8 mouse cellular contexts compared by ENCODE assay signal in the genomic region with DNA sequence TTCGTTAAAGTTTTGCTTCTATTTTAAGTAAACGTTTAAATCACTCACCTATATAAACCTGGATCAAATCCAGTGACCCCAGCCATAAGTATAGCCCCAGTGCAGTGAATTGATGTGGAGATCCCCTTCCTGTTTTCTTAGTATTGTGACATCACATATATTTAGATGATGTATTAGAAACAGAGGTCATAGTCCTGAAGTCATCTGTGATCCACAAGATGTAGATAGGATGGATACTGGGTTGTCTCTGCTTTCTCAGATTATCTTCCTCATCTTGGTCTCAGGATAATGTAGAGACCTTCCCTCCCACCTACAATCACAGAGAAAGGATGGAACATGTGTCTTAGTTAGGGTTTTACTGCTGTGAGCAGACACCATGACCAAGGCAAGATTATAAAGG. TPM values are rescaled to one million over a fixed set of nuclear protein-coding genes. Genes with fewer than 3 reads are reported as not detected.
DNase-seq lines count a peak whose midpoint lies in the region; ATAC-seq and TF ChIP-seq lines count a peak whose summit lies in the region.

A gene (minus strand): TSS at position 101 of the 400 bp plus-strand sequence.

- WGBS in lung, adult 2 months, result 63% methylated on average over 2 of the region's 2 CpGs
- WGBS in midbrain, postnatal 0 days, result 83% methylated on average over 2 of the region's 2 CpGs

- intact Hi-C loops in heart, postnatal 36 days (cut with DNase I), result no loop called here

- no peaks in the 10 kb centered on the region for H3K27me3 ChIP-seq in midbrain, postnatal 0 days (ENCODE audit: insufficient read depth, low read length)

- TF ChIP-seq CTCF in lung, adult 2 months (IDR thresholded peaks at IDR 0.05; ENCODE audit: insufficient read depth, low read length), result no peak
- TF ChIP-seq CTCF in midbrain, postnatal 0 days (IDR thresholded peaks at IDR 0.05), result no peak

- no peaks in the 10 kb centered on the region for H3K36me3 ChIP-seq in midbrain, postnatal 0 days (ENCODE audit: insufficient read depth, low read length)

- H3K4me3 ChIP-seq in lung, adult 2 months (replicated peaks; ENCODE audit: extremely low read depth, low read depth, low read length), result no peak within 1 kb of the TSS
- no peak within 1 kb of the TSS for H3K4me3 ChIP-seq in midbrain, postnatal 0 days (ENCODE audit: low read depth, low read length)

- peaks cover 4% of the 10 kb centered on the region for H3K4me1 ChIP-seq in lung, adult 2 months (ENCODE audit: control insufficient read depth, insufficient read depth, low read length)
- H3K4me1 ChIP-seq in midbrain, postnatal 0 days (ENCODE audit: insufficient read depth, low read length), result no peaks in the 10 kb centered on the region

- TF ChIP-seq POLR2A in lung, adult 2 months (IDR thresholded peaks at IDR 0.05; ENCODE audit: borderline replicate concordance, extremely low read depth, low read depth, low read length), result no peak

- DNase-seq in adrenal gland, adult 18-20 months (ENCODE audit: low spot score in 2 of 2), result no peak
- DNase-seq in adrenal gland, adult (ENCODE audit: inconsistent age in 2 of 2, low spot score in 1 of 2), result no peak
- DNase-seq in lung, adult 2 months, result no peak
- no peak for DNase-seq in lung, adult 18-20 months
- no peak for DNase-seq in heart, postnatal 36 days
- no peak for DNase-seq in midbrain, postnatal 0 days (ENCODE audit: low spot score)
- no peak for DNase-seq in thymus, postnatal 36 days

- H3K9ac ChIP-seq in midbrain, postnatal 0 days (replicated peaks; ENCODE audit: low read length, poor library complexity, severe bottlenecking), result no peak within 1 kb of the TSS

- no peak for ATAC-seq in midbrain, postnatal 0 days (ENCODE audit: low FRiP score)
- ATAC-seq in megakaryocyte progenitor cell, adult 5-6 weeks (replicated peaks; ENCODE audit: poor library complexity), result no peak

- no peak within 1 kb of the TSS for H3K27ac ChIP-seq in midbrain, postnatal 0 days (ENCODE audit: low read depth, low read length)

- no peak within 1 kb of the TSS for H3K4me2 ChIP-seq in midbrain, postnatal 0 days (ENCODE audit: low read depth, low read length, poor library complexity, severe bottlenecking)

- H3K9me3 ChIP-seq in midbrain, postnatal 0 days (ENCODE audit: low read length), result no peaks in the 10 kb centered on the region

RNA-seq across cellular contexts. Expression of the gene that starts here (rescaled TPM):
- total RNA-seq in adrenal gland, adult 18-20 months (2021), result 10 to 100 TPM; 22.8 to 46.9 TPM
- polyA plus RNA-seq in lung, adult 2 months (2012; rRNA removed), result 16.7 and 23.7 TPM in 2 replicates
- 10 to 100 TPM; 63.8 to 76.3 TPM for total RNA-seq in heart, postnatal 36 days (2021)
- total RNA-seq in midbrain, postnatal 0 days (2014; rRNA removed), result 26.6 and 41.0 TPM in 2 replicates
- polyA plus RNA-seq in midbrain, postnatal 0 days (2015; fragmentation: Nextera tagmentation; extraction: Ambion mirVana), result 16.9 and 17.2 TPM in 2 replicates
- 2.9 and 6.9 TPM in 2 replicates for total RNA-seq in megakaryocyte progenitor cell, adult 5-6 weeks (2015)
- total RNA-seq in megakaryocyte progenitor cell, adult 5-6 weeks (2017), result 15.7 and 17.1 TPM in 2 replicates
